Mouse (Mus musculus) right cerebral cortex, adult 2 months (tissue): ENCODE measurements around the gene Eif4e2.

ENCODE experiments used
- DNase-seq, 2 experiments: peaks; one replicate each; pipeline ENCODE4 v3.0.0; 2021 to 2022; ENCODE audit warnings: low spot score in 2 of 2

Gene Eif4e2

DNA sequence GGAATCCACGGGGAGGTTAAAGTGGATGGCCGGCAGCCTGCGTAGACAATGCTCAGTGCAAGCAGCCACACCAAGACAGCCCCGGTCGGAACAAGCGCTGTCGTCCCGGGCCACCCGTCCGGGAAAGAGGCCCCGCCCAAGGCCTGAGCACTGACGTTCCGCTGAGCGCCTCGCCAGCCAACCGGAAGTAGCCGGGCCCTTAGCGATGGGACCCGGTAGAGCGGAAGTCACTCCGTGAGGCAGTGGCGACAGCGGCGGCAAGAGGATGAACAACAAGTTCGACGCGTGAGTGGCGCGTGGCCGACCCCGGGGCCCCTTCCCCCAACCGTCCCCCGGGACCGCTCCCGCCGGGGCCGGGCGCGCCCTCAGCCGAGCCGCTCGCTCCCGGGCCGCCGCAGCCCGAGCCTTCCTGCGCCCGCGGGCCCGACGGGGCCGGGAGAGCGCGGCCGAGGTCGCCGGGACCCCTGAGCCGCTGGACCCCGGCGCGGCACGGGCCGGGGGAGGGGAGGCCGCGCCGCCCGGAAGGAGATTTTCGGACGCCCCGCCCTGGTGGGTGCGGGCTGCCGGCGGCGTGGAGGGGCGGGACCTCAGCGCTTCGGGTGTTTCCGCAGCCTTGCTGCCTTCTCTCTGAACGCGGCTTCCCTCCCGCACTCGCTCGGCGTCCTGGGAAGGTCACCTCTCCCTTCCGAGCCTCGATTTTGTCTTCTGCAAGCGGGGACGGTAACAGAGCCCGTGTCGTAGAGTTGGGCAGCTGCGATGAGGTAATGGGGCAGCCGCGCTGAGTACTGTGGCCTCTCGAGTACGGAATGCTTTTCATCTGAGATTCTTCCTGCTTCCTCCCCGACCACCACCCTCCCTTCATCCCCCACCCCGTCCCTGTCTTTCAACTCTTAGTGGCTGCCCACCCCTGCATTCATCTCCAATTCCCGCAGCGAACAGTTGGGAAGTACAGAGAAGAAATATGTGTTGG lies at the start of gene Eif4e2:
TSS of gene Eif4e2 (plus strand) at position 180 of the 970 bp plus-strand sequence.
- peak; percentile 89 to 90 for DNase-seq

DNA sequence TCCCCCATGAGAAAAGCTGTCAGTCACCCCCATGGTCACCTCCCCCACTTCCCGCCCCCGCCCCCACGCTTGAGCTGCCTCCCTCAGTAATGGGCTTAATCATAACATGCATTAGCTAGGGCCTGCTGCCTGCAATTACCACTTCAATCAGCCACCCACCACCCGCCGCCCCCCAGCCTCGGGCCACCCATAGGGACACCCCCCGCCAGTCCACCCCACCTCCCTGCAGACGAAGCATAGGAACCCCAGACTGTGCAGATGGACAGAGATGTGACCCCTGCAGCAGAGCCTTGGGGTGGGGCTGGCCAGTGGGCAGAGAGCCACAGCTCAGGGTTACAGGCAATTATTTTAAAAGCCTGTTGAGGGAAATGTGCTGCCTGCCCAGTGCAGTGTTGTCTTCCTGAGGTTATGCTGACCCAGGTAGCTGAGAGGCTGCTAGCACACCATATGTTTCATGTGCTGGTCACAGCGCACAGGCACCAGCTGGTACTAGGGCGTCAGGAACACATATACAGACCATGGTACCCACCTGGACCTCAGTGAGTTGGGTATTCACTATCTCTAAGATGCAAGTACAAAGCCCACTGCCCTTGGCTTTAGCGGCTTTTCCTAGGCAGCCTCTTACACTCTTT lies 49.4 kb upstream of the Eif4e2 start:
- no peak for DNase-seq

DNA sequence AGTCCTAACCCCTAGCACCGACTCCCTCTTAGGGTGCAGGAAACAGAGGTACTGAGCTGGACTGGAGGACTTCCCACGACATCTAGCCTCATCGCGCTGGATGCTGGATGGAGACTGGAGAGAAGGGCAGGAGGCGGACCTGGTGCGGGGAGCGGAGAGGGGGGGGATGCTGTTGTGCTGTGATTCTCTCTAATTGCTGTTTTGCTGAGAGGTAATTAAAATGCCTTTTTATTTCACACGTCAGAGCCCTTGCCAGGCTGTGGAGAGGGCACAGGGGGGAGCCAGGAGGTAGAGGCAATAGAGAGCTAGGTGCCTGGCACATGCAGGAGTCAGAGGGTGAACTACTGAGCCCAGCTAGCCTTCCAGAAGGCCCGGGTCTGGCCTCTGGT lies 48.9 kb upstream of the Eif4e2 start:
- no peak for DNase-seq

DNA sequence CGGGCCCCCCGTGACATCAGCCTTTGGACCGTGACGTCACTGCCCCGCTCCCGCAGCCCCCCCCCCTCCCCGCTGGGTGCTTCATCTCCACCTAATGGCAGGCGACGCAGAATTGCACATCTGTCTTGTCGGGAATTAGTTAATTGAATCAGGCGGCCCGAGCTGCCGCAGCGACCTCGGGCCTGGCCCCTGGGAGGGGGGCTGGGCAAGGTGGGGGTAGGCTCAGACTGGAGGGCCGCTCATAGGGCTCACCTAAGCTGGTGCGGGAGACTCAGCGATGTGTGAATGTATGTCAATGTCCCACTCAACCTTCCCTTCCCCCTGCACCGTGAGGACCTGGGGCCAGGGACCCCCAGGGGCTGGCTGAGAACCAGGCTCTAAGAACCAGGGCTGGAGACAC lies 43.3 kb upstream of the Eif4e2 start:
- no peak for DNase-seq

DNA sequence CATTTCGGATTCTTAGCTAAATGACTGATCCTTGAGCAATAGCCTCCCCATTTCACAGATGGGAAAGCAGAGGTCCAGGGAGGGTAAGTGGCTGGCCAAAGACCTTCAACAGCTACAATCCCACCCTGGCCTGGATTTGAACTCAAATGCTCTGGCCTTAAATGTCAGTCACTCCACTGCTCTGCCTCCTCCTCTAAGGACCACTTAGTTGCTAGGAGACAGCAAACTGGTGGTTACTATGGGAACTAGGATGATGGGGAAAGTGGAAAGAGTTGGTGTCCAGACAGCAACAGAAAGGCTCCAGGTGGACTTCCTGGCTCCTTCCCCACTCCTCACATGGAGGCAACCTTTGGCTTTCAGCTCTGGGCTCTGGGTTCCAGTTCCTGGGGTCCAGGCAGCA lies 42.4 kb upstream of the Eif4e2 start:
- DNase-seq: no peak

DNA sequence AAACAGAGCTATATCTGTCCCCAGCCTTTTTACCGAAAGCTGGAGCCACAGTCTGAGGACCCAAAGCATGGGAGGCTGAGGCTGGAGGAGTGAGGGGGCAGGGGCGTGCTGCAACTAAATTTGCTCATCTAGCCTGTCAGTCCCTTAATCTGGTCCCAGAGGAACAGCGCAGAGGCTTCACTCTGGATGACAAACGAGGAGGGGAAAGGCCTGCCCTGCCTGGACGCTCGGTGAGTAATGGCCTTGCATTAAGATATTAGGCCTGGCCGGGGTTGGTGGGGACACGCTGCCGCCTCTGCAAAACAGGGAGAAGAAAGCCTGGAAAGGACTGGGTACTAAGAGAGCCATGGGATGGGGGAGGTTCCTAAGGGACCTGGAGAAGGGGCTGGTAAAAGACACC lies 41.4 kb upstream of the Eif4e2 start:
- DNase-seq: no peak

DNA sequence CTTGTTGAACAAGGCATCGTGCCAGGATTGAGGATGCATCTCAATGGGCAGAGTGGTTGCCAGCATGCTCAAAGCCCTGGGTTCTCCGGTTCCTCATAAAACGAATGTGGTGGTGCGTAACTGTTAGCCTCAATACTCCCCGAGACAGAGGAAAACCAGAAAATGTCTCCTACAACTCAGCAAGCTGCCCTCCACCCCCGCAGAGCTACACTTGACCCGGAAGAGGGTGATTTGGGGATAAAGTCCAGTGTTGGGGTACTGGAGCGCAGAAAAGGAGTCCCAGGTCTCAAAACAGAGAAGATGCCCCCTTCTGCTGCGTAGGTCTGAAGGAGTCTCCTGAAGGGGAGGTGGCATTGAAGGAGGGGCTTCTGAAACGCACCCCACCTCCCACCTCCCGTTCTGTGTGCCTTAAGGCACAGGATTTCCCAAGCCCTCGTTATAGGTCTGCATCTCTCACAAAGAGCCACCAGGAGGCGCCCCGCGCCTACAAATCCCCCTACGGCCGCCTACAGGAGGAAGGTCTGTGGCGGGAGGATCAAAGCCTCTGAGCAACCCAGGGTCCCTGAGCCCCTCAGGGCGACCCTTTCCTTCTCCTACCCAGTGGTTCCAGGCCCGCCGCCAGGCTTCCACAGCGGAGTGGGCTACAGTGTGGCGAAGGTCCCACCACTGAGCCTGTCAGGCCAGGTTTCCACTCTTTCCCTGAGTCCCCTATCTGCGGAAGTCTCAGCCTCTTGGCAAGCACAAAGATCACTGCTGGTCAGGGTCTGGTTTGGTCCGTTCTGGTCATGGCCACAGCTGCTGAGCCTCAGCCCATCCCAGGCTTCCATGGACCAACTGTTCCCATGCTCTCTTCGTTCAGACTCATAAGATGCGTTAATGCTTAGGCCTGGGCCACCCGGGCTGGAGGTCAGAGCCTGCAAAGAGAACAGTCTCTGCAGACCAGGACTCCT lies 39.4 kb upstream of the Eif4e2 start:
- peak; percentile 52 for DNase-seq

DNA sequence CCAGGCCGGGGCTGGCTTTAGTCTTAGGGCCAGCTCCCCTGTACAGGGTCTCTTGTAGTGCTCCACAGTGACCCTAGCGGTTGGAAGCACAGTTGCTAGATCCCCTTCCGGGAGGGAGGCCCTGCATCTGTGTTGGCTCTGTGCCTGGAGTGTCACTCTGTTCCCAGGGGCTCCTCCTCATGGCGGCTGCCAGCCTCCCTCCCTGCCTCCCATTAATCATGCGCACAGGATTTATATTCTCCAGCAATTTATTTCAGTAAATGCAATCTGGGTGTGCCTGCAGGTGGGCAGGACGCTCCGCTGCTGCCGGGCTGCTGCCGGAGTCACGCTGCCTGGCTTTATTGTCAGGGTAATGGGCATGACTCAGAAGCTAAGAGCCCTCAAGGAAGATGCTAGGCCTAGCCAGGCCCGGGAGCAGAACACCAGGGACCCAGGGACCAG lies 37.8 kb upstream of the Eif4e2 start:
- peak; percentile 52 to 60 for DNase-seq

DNA sequence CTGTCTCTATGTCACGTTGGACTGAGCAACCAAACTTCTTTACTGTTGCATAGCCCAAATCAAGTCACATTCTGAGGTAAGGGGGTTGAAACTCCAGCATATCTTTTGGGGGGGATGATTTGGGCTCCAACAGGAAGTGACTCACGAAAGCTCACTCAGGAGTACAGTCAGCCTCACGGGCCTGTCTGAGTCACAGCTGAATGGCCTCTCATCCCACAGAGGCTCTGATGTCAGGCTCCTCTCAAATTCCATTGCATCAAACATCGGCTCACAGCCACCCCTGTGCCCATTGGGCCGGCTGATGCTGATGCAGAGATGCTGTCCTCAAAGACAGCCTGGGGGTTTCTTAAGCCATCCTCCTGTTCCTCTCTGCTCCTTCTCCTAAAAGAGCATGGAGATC lies 32.8 kb upstream of the Eif4e2 start:
- peak in 1 of 2 experiments; percentile 48 for DNase-seq

DNA sequence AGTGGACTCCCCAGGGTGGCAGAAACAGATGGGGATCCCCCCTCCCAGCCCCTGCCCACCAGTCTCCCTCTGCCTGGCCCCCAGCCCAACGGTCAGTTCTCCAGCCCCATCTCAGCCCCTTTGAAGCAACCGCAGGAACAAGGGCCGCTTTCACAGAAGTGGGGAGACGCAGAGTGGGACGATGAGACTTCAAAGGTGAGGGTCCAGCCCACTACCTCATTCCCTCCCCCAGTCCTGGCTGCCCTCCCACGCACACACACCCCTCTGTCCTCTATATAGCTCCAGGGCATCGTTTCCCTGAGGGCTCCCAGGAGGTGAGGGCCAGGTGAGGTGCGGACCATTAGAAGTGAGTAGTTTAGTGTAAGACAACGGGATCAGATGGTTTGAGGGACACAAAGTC lies 30.7 kb upstream of the Eif4e2 start, which contains the start of gene Prss56:
TSS of gene Prss56 (plus strand) at position 301 of the 400 bp plus-strand sequence.
- DNase-seq: no peak

DNA sequence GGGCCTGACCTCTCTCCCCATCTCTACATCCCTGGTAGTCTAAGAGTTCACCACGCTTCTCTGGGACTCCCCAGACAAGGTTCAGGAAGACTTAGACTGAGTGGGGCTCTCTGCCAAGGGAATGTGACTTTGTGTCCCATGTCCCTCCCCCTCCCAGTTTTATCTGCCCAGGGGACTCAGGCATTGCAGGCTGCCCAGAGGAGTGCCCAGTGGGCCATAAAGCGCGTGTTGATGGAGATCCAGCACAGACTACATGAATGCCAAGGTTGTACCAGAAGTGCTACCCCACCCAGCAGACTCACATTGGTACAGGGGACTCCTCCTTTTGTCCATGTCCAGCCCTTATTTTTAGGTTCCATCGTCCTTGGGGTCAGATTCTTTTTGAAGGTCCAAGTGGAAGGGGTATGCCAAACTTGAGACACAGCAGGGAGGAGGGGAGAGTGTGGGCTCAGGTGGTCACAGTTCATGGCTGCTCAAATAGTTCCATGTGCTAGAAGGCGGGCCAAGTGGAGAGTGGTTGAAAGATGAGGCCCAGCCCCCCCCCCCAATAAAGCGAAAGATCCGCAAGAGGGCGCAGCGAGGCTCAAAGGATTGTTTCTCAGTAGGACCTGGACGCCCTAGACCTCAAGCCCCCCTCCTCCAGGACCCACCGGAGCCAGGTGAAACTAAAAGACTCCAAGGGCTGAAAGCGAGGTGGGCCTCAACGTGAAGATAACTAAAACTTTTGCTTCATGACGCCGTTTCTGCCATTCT lies 29.5 kb upstream of the Eif4e2 start:
- no peak for DNase-seq

DNA sequence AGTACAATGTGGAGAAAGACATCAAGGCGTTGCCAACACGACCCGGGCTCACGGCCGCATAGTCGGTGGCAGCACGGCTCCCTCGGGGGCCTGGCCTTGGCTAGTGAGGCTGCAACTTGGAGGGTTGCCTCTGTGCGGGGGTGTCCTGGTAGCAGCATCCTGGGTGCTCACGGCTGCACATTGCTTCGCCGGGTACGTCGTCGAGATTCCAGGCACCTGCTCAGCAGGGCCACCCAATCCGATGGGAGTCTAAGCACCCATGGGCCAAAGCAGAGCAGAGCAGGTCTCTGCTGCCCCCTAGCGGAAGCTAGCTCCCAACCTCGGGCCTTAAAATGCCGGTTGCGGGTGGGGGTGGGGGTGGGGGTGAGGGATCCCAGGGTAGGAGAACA lies 29.0 kb upstream of the Eif4e2 start:
- DNase-seq: peak; percentile 74 to 77

DNA sequence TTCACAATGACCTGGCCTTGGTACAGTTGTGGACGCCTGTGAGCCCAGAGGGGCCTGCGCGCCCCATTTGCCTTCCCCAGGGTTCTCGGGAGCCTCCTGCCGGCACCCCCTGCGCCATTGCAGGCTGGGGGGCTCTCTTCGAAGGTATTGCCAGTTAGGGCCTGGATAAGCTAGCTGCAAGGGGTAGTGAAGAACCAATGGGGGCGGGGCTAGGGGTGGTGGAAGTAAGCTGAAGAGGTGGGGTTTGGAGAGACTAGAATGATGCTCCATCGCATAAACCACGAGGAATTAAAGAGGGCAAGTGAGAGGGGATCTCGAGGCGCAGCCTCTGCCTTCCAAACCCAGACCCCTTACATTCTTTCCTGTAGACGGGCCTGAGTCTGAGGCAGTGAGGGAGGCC lies 28.2 kb upstream of the Eif4e2 start:
- DNase-seq: no peak

DNA sequence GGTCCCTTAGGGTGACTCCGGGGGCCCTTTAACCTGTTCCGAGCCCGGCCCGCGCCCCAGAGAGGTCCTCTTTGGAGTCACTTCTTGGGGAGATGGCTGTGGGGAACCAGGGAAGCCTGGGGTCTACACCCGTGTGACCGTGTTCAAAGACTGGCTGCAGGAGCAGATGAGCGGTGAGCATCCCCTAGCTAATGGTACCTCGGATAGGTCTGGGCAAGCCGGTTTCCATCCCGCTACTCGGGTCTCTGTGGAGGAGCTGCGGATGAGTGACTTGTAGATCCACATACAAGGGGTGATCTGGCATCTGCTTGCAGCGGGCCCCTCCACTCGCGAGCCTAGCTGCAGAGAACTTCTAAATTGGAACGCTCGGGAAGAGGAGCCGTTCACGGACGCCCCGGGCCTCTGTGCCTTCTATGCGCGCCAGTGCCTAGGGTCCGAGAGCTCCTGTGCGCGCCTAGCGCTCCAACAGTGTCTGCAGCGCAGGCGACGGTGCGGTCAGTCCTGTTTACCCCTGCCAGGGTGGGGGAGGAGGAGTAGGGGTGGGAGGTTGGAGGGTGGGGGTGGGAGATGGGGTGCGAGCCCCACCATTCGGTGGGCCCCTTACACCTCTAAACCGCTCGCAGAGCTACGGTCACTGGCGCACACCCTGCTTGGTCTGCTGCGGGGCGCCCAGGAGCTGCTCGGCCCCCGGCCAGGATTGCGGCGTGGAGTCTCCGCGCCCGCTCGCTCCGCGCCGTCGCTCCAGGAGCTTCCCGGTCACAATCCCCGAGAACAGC lies 27.3 kb upstream of the Eif4e2 start:
- no peak for DNase-seq

DNA sequence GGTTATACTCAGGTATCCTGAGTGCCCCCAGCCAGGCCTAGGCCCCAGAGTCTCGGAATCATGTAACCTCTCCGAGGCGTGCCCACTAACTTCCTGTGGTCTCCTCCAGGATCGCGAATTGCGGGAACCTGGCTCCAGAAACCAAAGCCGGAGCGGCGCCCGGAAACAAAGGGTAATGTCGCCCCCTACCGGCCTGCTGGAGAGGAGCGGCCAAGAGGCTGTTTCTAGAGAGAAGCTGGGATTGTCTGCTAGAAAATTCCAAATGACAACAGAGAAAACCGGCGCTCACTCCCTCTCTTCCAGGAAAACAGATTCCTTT lies 26.7 kb upstream of the Eif4e2 start:
- peak; percentile 75 to 81 for DNase-seq

DNA sequence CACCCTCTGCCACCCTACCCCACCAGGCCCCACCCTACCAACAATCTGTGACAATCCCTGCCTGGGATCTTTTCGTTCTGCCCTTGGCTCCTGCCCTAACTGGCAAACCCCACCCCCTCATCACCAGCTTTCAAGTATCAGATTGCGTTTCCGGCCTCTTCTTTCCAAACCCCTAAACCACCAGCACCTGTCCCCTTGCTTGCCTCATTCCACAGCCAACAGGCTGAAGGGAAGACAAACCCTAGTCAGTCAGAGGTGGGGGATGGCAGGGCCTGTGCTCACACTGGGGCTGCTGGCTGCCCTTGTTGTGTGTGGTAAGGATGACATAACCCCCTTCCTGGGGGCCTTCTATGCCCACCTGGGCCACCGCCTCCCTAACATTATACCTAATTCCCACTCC lies 23.3 kb upstream of the Eif4e2 start, which contains the start of gene Chrnd:
TSS of gene Chrnd (plus strand) at position 179 of the 400 bp plus-strand sequence.
- no peak for DNase-seq

DNA sequence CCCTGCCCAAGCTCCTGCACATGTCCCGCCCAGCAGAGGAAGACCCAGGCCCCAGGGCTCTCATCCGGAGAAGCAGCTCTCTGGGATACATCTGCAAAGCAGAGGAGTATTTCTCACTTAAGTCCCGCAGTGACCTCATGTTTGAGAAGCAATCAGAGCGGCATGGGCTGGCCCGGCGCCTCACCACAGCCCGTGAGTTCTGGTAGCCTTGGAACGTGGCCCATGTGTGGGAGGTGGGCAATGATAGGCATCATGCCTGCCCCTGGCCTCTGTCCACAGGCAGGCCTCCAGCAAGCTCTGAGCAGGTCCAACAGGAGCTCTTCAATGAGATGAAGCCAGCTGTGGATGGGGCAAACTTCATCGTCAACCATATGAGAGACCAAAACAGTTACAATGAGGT lies 16.4 kb upstream of the Eif4e2 start:
- DNase-seq: no peak

DNA sequence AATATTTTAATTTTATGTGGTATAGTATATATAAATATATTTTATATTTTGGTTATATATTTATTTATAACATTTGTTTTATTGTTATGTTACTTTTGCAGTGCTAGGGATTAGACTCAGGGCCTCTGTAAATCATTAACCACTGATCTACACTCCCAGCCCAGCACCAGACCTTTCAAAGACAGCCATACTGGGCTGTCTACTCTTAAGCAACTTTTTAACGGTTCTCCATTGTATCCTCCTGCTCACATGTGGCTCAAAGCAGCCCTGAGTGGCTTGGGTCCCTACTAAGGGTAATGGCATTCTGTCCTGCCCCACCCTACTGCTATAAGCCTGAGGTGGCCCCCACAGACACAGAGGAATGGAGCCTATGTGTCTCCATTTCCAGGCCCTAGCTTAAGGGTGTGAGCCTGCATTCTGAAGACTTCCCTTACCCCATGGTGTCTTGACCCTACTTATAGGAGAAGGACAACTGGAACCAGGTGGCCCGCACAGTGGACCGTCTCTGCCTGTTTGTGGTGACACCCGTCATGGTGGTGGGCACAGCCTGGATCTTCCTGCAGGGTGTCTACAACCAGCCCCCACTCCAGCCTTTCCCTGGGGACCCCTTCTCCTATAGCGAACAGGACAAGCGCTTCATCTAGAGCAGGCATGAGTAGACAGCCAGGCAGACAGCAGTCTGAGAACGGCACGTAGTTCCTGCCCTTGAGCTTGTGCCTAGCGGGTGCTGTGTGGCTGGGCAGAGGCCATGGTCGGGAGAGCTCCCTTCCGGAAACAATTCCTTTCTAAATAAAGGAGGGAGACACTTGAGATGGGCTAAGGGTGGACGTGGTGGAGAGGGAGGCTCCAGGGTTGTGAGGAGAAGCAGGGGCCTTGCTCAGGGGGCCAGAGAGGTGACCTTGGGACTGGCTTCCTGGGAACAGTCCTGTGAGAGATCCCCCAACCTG lies 15.3 kb upstream of the Eif4e2 start:
- DNase-seq: no peak

DNA sequence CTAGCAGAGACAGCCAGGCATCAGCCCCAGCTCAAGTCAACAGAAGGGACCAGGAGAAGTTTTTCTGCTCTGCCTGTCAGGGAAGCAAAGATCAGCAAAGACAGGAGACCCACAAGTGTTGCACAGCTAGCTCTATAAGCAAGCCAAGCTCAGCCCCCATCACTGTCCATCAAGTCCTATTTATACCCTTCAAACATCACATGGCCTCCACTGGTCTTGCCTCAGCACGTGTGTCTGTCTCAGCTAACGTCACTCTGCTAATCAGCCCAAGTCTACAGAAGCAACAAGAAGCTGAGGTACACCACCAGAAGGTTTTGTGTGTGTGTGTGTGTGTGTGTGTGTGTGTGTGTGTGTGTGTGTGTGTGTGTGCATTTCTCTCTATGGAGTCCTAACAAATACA lies 12.9 kb upstream of the Eif4e2 start:
- DNase-seq: no peak
